Mouse (Mus musculus): ENCODE data around the gene Helz2. TPM values are rescaled to one million over a fixed set of nuclear protein-coding genes. Genes with fewer than 3 reads are reported as not detected.
A peak's percentile ranks its signal among the peaks of the same experiment; 100 is the strongest.

The Helz2 gene
- total and polyA plus RNA-seq, 3 experiments: 9.2 to 14.1 (median 11.2) TPM

- no peak overlapping the region for H3K27ac ChIP-seq
- peaks cover 5% of the 10 kb centered on the region; the same call in 1 of the 2 replicates for H3K36me3 ChIP-seq (ENCODE audit: control insufficient read depth, insufficient read depth, low read length)
- DNase-seq: no peak
- WGBS: 67% methylated on average over 3 of the region's 3 CpGs
- H3K79me2 ChIP-seq (replicated peaks; ENCODE audit: control insufficient read depth, insufficient read depth, low read length): no peaks in the 10 kb centered on the region
- intact Hi-C loops (cut with DNase I): no loop called here
- H3K4me3 ChIP-seq: no peak overlapping the region
- H3K27me3 ChIP-seq (ENCODE audit: control insufficient read depth, insufficient read depth, low read length): no peaks in the 10 kb centered on the region
- no peak overlapping the region for H3K9ac ChIP-seq (ENCODE audit: low read depth, low read length)
- no peak for TF ChIP-seq POLR2A (IDR thresholded peaks at IDR 0.05; ENCODE audit: insufficient read depth, low read depth, low read length)
- no peak for TF ChIP-seq CTCF (IDR thresholded peaks at IDR 0.05)
- no peak for TF ChIP-seq EP300 (IDR thresholded peaks at IDR 0.05; ENCODE audit: insufficient read depth, low read depth, low read length)
- peaks cover 3% of the 10 kb centered on the region; the same call in 1 of the 2 replicates for H3K4me1 ChIP-seq (ENCODE audit: control insufficient read depth, insufficient read depth, low read length)
These were observed 14.7 kb downstream of the Helz2 start for GRCm38 (mm10) chr2:181227122-181227521.

- Histone ChIP-seq H3K4me1 (ENCODE audit: control insufficient read depth, insufficient read depth, low read length) (peaks cover 5% of the 10 kb centered on the region), H3K27ac (no peak overlapping the region), H3K36me3 (ENCODE audit: control insufficient read depth, insufficient read depth, low read length) (peaks cover 5% of the 10 kb centered on the region; the same call in 1 of the 2 replicates), H3K79me2 (replicated peaks; ENCODE audit: control insufficient read depth, insufficient read depth, low read length) (no peaks in the 10 kb centered on the region), H3K4me3 (no peak overlapping the region), H3K27me3 (ENCODE audit: control insufficient read depth, insufficient read depth, low read length) (no peaks in the 10 kb centered on the region), H3K9ac (ENCODE audit: low read depth, low read length) (no peak overlapping the region)
- no peak for DNase-seq
- no peak for TF ChIP-seq CTCF (IDR thresholded peaks at IDR 0.05)
- no peak for TF ChIP-seq POLR2A (IDR thresholded peaks at IDR 0.05; ENCODE audit: insufficient read depth, low read depth, low read length)
- TF ChIP-seq EP300 (IDR thresholded peaks at IDR 0.05; ENCODE audit: insufficient read depth, low read depth, low read length): no peak
- intact Hi-C loops (cut with DNase I): no loop called here
- WGBS: 97% methylated on average over 2 of the region's 2 CpGs
These were observed 16.8 kb downstream of the Helz2 start for GRCm38 (mm10) chr2:181224994-181225393.

GRCm38 (mm10) chr2:181220361-181220760 lies 21.5 kb downstream of the Helz2 start:
- Histone ChIP-seq H3K9ac (ENCODE audit: low read depth, low read length) (no peak overlapping the region), H3K4me3 (no peak overlapping the region), H3K27me3 (ENCODE audit: control insufficient read depth, insufficient read depth, low read length) (no peaks in the 10 kb centered on the region), H3K79me2 (replicated peaks; ENCODE audit: control insufficient read depth, insufficient read depth, low read length) (no peaks in the 10 kb centered on the region), H3K36me3 (ENCODE audit: control insufficient read depth, insufficient read depth, low read length) (no peaks in the 10 kb centered on the region), H3K27ac (peak overlapping the region; percentile 69), H3K4me1 (ENCODE audit: control insufficient read depth, insufficient read depth, low read length) (peaks cover 4% of the 10 kb centered on the region)
- no peak for DNase-seq
- intact Hi-C loops (cut with DNase I): no loop called here
- no peak for TF ChIP-seq CTCF (IDR thresholded peaks at IDR 0.05)
- no peak for TF ChIP-seq POLR2A (IDR thresholded peaks at IDR 0.05; ENCODE audit: insufficient read depth, low read depth, low read length)
- TF ChIP-seq EP300 (IDR thresholded peaks at IDR 0.05; ENCODE audit: insufficient read depth, low read depth, low read length): no peak
- 33% methylated on average over 2 of the region's 2 CpGs for WGBS

- TF ChIP-seq POLR2A (IDR thresholded peaks at IDR 0.05; ENCODE audit: insufficient read depth, low read depth, low read length): no peak
- peak; percentile 45 for TF ChIP-seq CTCF (IDR thresholded peaks at IDR 0.05)
- TF ChIP-seq EP300 (IDR thresholded peaks at IDR 0.05; ENCODE audit: insufficient read depth, low read depth, low read length): 0 out of 2 replicates have a peak, but pooled peaks have one; percentile 8
- Histone ChIP-seq H3K9ac (ENCODE audit: low read depth, low read length) (no peak within 1 kb of the TSS), H3K4me1 (ENCODE audit: control insufficient read depth, insufficient read depth, low read length) (peaks cover 4% of the 10 kb centered on the region), H3K4me3 (peak within 1 kb of the TSS; percentile 43), H3K79me2 (replicated peaks; ENCODE audit: control insufficient read depth, insufficient read depth, low read length) (no peaks in the 10 kb centered on the region), H3K27ac (peak within 1 kb of the TSS; percentile 69), H3K27me3 (ENCODE audit: control insufficient read depth, insufficient read depth, low read length) (no peaks in the 10 kb centered on the region), H3K36me3 (ENCODE audit: control insufficient read depth, insufficient read depth, low read length) (no peaks in the 10 kb centered on the region)
- WGBS: 2% methylated on average over 25 of the region's 25 CpGs
- intact Hi-C loops (cut with DNase I): loop anchor here (2.0 kb wide), 1 partner anchor 31 kb away; no protein-coding TSS in a partner anchor
- peak; percentile 79 to 89 for DNase-seq
These were observed 22.1 kb downstream of the Helz2 start, which contains the start of gene Fndc11 for GRCm38 (mm10) chr2:181219538-181220216. TSS of gene Fndc11 (plus strand) at chr2:181220013.

GRCm38 (mm10) chr2:181218881-181219485 lies 22.8 kb downstream of the Helz2 start:
- Histone ChIP-seq H3K36me3 (ENCODE audit: control insufficient read depth, insufficient read depth, low read length) (no peaks in the 10 kb centered on the region), H3K27me3 (ENCODE audit: control insufficient read depth, insufficient read depth, low read length) (no peaks in the 10 kb centered on the region), H3K27ac (peak overlapping the region; percentile 69), H3K79me2 (replicated peaks; ENCODE audit: control insufficient read depth, insufficient read depth, low read length) (no peaks in the 10 kb centered on the region), H3K9ac (ENCODE audit: low read depth, low read length) (no peak overlapping the region), H3K4me1 (ENCODE audit: control insufficient read depth, insufficient read depth, low read length) (peaks cover 4% of the 10 kb centered on the region), H3K4me3 (no peak overlapping the region; the same call in 1 of the 2 replicates)
- WGBS: 51% methylated on average over 5 of the region's 5 CpGs
- no peak for DNase-seq
- intact Hi-C loops (cut with DNase I): loop anchor here (2.0 kb wide), 1 partner anchor 30 kb away; no protein-coding TSS in a partner anchor
- TF ChIP-seq CTCF (IDR thresholded peaks at IDR 0.05) (no peak), EP300 (IDR thresholded peaks at IDR 0.05; ENCODE audit: insufficient read depth, low read depth, low read length) (no peak), POLR2A (IDR thresholded peaks at IDR 0.05; ENCODE audit: insufficient read depth, low read depth, low read length) (no peak)

DNA sequence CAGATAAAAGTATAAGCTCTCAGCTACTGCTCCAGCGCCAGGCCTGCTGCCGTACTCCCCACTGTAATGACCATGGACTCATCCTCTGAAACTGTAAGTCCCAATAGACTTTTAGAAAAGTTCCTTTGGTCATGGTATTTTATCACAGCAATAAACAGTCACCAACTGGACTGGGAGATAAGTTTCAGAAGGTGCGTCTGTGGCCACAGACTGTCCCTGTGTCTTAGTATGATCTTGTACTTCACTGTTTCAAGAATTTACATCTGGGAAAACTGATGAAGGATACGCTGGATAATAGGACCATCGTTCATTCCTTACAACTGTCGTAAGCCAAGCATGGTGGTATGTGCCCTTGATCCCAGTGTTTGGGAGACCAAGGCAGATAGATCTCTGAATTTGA lies 25.8 kb downstream of the Helz2 start:
- Histone ChIP-seq H3K79me2 (replicated peaks; ENCODE audit: control insufficient read depth, insufficient read depth, low read length) (no peaks in the 10 kb centered on the region), H3K36me3 (ENCODE audit: control insufficient read depth, insufficient read depth, low read length) (no peaks in the 10 kb centered on the region), H3K4me3 (no peak overlapping the region), H3K27me3 (ENCODE audit: control insufficient read depth, insufficient read depth, low read length) (peaks cover 3% of the 10 kb centered on the region; the same call in 1 of the 2 replicates), H3K27ac (no peak overlapping the region), H3K4me1 (ENCODE audit: control insufficient read depth, insufficient read depth, low read length) (peaks cover 4% of the 10 kb centered on the region), H3K9ac (ENCODE audit: low read depth, low read length) (no peak overlapping the region)
- intact Hi-C loops (cut with DNase I): no loop called here
- no peak for TF ChIP-seq POLR2A (IDR thresholded peaks at IDR 0.05; ENCODE audit: insufficient read depth, low read depth, low read length)
- no peak for TF ChIP-seq CTCF (IDR thresholded peaks at IDR 0.05)
- TF ChIP-seq EP300 (IDR thresholded peaks at IDR 0.05; ENCODE audit: insufficient read depth, low read depth, low read length): no peak
- no peak for DNase-seq
- 93% methylated on average over 6 of the region's 6 CpGs for WGBS

All from heart, adult 2 months (tissue).